Mouse (Mus musculus): ENCODE measurements around the gene Fam161a. TPM values are rescaled to one million over a fixed set of nuclear protein-coding genes. Genes with fewer than 3 reads are reported as not detected.

Gene Fam161a
- polyA plus RNA-seq, 1 experiment, result 4.2 TPM

GRCm38 (mm10) chr11:23013096-23013495 lies 5.8 kb downstream of the Fam161a start:
- Histone ChIP-seq H3K27ac (ENCODE audit: insufficient read depth, low read length) (no peak overlapping the region), H3K4me3 (ENCODE audit: insufficient read depth, low read length) (no peak overlapping the region), H3K4me1 (ENCODE audit: control insufficient read depth, insufficient read depth, low read length) (no peaks in the 10 kb centered on the region)
- TF ChIP-seq CTCF (IDR thresholded peaks at IDR 0.05; ENCODE audit: borderline replicate concordance, insufficient read depth, low read length) (no peak), POLR2A (IDR thresholded peaks at IDR 0.05; ENCODE audit: low read depth, low read length) (no peak)

- Histone ChIP-seq H3K4me3 (ENCODE audit: insufficient read depth, low read length) (no peak overlapping the region), H3K4me1 (ENCODE audit: control insufficient read depth, insufficient read depth, low read length) (no peaks in the 10 kb centered on the region), H3K27ac (ENCODE audit: insufficient read depth, low read length) (no peak overlapping the region)
- no peak for TF ChIP-seq POLR2A (IDR thresholded peaks at IDR 0.05; ENCODE audit: low read depth, low read length)
- TF ChIP-seq CTCF (IDR thresholded peaks at IDR 0.05; ENCODE audit: borderline replicate concordance, insufficient read depth, low read length), result no peak
Observed at GRCm38 (mm10) chr11:23013580-23014294, 6.4 kb downstream of the Fam161a start.

- no peak overlapping the region for H3K4me3 ChIP-seq (ENCODE audit: insufficient read depth, low read length)
- H3K4me1 ChIP-seq (ENCODE audit: control insufficient read depth, insufficient read depth, low read length), result no peaks in the 10 kb centered on the region
- TF ChIP-seq CTCF (IDR thresholded peaks at IDR 0.05; ENCODE audit: borderline replicate concordance, insufficient read depth, low read length) (no peak), POLR2A (IDR thresholded peaks at IDR 0.05; ENCODE audit: low read depth, low read length) (no peak)
- H3K27ac ChIP-seq (ENCODE audit: insufficient read depth, low read length), result no peak overlapping the region
Observed at GRCm38 (mm10) chr11:23014996-23015395, 7.7 kb downstream of the Fam161a start.

GRCm38 (mm10) chr11:23017943-23018342 lies 10.6 kb downstream of the Fam161a start:
- H3K4me1 ChIP-seq (ENCODE audit: control insufficient read depth, insufficient read depth, low read length), result no peaks in the 10 kb centered on the region
- TF ChIP-seq CTCF (IDR thresholded peaks at IDR 0.05; ENCODE audit: borderline replicate concordance, insufficient read depth, low read length) (no peak), POLR2A (IDR thresholded peaks at IDR 0.05; ENCODE audit: low read depth, low read length) (no peak)
- no peak overlapping the region for H3K27ac ChIP-seq (ENCODE audit: insufficient read depth, low read length)
- H3K4me3 ChIP-seq (ENCODE audit: insufficient read depth, low read length), result no peak overlapping the region

GRCm38 (mm10) chr11:23020116-23020770 lies 12.9 kb downstream of the Fam161a start:
- no peak overlapping the region for H3K4me3 ChIP-seq (ENCODE audit: insufficient read depth, low read length)
- TF ChIP-seq CTCF (IDR thresholded peaks at IDR 0.05; ENCODE audit: borderline replicate concordance, insufficient read depth, low read length) (no peak), POLR2A (IDR thresholded peaks at IDR 0.05; ENCODE audit: low read depth, low read length) (no peak)
- H3K4me1 ChIP-seq (ENCODE audit: control insufficient read depth, insufficient read depth, low read length), result no peaks in the 10 kb centered on the region
- H3K27ac ChIP-seq (ENCODE audit: insufficient read depth, low read length), result no peak overlapping the region

- Histone ChIP-seq H3K27ac (ENCODE audit: insufficient read depth, low read length) (no peak overlapping the region), H3K4me3 (ENCODE audit: insufficient read depth, low read length) (no peak overlapping the region), H3K4me1 (ENCODE audit: control insufficient read depth, insufficient read depth, low read length) (no peaks in the 10 kb centered on the region)
- no peak for TF ChIP-seq CTCF (IDR thresholded peaks at IDR 0.05; ENCODE audit: borderline replicate concordance, insufficient read depth, low read length)
- no peak for TF ChIP-seq POLR2A (IDR thresholded peaks at IDR 0.05; ENCODE audit: low read depth, low read length)
Observed at GRCm38 (mm10) chr11:23020841-23021240, 13.5 kb downstream of the Fam161a start.

- TF ChIP-seq POLR2A (IDR thresholded peaks at IDR 0.05; ENCODE audit: low read depth, low read length) (no peak), CTCF (IDR thresholded peaks at IDR 0.05; ENCODE audit: borderline replicate concordance, insufficient read depth, low read length) (no peak)
- H3K4me3 ChIP-seq (ENCODE audit: insufficient read depth, low read length), result no peak overlapping the region
Observed at GRCm38 (mm10) chr11:23023155-23023554, 15.8 kb downstream of the Fam161a start.

GRCm38 (mm10) chr11:23024169-23024568 lies 16.8 kb downstream of the Fam161a start:
- Histone ChIP-seq H3K4me1 (ENCODE audit: control insufficient read depth, insufficient read depth, low read length) (no peaks in the 10 kb centered on the region), H3K4me3 (ENCODE audit: insufficient read depth, low read length) (no peak overlapping the region), H3K27ac (ENCODE audit: insufficient read depth, low read length) (no peak overlapping the region)
- TF ChIP-seq POLR2A (IDR thresholded peaks at IDR 0.05; ENCODE audit: low read depth, low read length), result no peak
- no peak for TF ChIP-seq CTCF (IDR thresholded peaks at IDR 0.05; ENCODE audit: borderline replicate concordance, insufficient read depth, low read length)

More at GRCm38 (mm10) chr11:23023155-23023554, 15.8 kb downstream of the Fam161a start:
- Histone ChIP-seq H3K4me1 (ENCODE audit: control insufficient read depth, insufficient read depth, low read length) (no peaks in the 10 kb centered on the region), H3K27ac (ENCODE audit: insufficient read depth, low read length) (no peak overlapping the region)

- no peak for TF ChIP-seq CTCF (IDR thresholded peaks at IDR 0.05; ENCODE audit: borderline replicate concordance, insufficient read depth, low read length)
- TF ChIP-seq POLR2A (IDR thresholded peaks at IDR 0.05; ENCODE audit: low read depth, low read length), result no peak
- Histone ChIP-seq H3K4me1 (ENCODE audit: control insufficient read depth, insufficient read depth, low read length) (no peaks in the 10 kb centered on the region), H3K27ac (ENCODE audit: insufficient read depth, low read length) (no peak overlapping the region), H3K4me3 (ENCODE audit: insufficient read depth, low read length) (no peak overlapping the region)
Observed at GRCm38 (mm10) chr11:23028957-23029356, 21.6 kb downstream of the Fam161a start.

GRCm38 (mm10) chr11:23029399-23029798 lies 22.1 kb downstream of the Fam161a start:
- Histone ChIP-seq H3K4me1 (ENCODE audit: control insufficient read depth, insufficient read depth, low read length) (no peaks in the 10 kb centered on the region), H3K27ac (ENCODE audit: insufficient read depth, low read length) (no peak overlapping the region), H3K4me3 (ENCODE audit: insufficient read depth, low read length) (no peak overlapping the region)
- TF ChIP-seq CTCF (IDR thresholded peaks at IDR 0.05; ENCODE audit: borderline replicate concordance, insufficient read depth, low read length) (no peak), POLR2A (IDR thresholded peaks at IDR 0.05; ENCODE audit: low read depth, low read length) (no peak)
